Mouse (Mus musculus) embryonic fibroblast, embryonic 13.5 days (primary cell): ENCODE data around the gene Hipk2.

Source experiments
- CTCF ChIP-seq: IDR thresholded peaks from 2 replicates; pipeline ENCODE4 v1.5.1; 2011; ENCODE audit warnings: mild to moderate bottlenecking, control low read depth, low read length, moderate library complexity, borderline replicate concordance; ENCODE audit not compliant: insufficient read depth
- POLR2A ChIP-seq: IDR thresholded peaks from 2 replicates; pipeline ENCODE4 v1.6.1; 2011; ENCODE audit warnings: low read depth, mild to moderate bottlenecking, control low read depth, low read length, moderate library complexity

GRCm38 (mm10) chr6:38863595-38863994 lies 12.4 kb downstream of the Hipk2 start:
- TF ChIP-seq CTCF: no peak
- no peak for TF ChIP-seq POLR2A
